Mouse (Mus musculus): Measurements from ENCODE around the gene Vcan. TPM values are rescaled to one million over a fixed set of nuclear protein-coding genes. Genes with fewer than 3 reads are reported as not detected.

Gene Vcan
- polyA plus RNA-seq, 1 experiment from 2014 or later: 5.0 TPM

DNA sequence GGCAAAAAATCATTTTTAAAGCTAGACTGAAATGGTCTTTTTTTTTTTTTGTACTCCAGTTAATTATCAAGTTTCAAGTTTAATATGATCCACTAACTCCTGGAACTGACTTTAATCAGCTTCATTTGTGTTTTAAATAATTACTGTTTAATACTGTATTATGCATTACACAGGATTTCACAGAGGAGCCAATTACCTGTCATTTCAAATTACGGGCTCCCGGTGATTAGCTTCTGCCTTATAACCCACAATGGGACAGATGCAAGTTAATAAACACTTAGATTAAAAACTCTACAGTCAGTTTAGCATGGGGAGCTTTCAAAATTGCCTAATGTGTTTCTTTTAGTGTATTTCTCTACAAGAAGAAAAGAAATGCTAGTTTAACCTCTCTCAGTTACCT is 96.7 kb downstream of the Vcan start:
- Histone ChIP-seq H3K27me3 (replicated peaks; ENCODE audit: control insufficient read depth, insufficient read depth, low read length) (no peaks in the 10 kb centered on the region), H3K9me3 (ENCODE audit: control insufficient read depth) (no peaks in the 10 kb centered on the region), H3K4me3 (ENCODE audit: low read depth, low read length) (no peak overlapping the region), H3K4me1 (replicated peaks; ENCODE audit: control insufficient read depth, insufficient read depth, low read length) (no peaks in the 10 kb centered on the region), H3K36me3 (ENCODE audit: control insufficient read depth, insufficient read depth) (no peaks in the 10 kb centered on the region), H3K4me2 (replicated peaks; ENCODE audit: low read depth) (no peak overlapping the region), H3K27ac (ENCODE audit: low read depth, low read length) (no peak overlapping the region), H3K9ac (ENCODE audit: low read depth, low read length) (no peak overlapping the region)
- 91% methylated on average over 2 of the region's 2 CpGs for WGBS
- TF ChIP-seq CTCF (IDR thresholded peaks at IDR 0.05; ENCODE audit: low read depth): no peak
- ATAC-seq: no peak

DNA sequence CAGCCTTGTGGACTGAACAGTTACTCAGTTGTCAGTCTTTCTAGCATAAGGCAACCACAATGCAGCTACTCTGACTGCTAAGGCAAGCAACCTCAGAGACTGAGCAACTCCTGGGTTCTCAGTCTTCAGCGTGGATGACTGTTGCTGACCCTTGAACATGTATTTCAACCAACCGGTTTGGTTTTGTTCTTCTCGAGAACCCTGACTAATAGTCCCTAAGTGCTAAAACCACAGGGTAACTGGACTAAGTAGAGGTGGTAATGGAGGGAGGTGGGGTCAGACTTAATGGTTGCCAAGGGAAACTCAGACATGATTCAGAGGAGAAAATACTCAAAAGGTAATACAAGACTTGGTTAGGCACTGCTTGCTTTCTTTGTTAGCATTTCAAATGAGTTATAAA is 105.3 kb downstream of the Vcan start:
- Histone ChIP-seq H3K4me2 (replicated peaks; ENCODE audit: low read depth) (no peak overlapping the region), H3K9ac (ENCODE audit: low read depth, low read length) (no peak overlapping the region), H3K9me3 (ENCODE audit: control insufficient read depth) (no peaks in the 10 kb centered on the region), H3K27ac (ENCODE audit: low read depth, low read length) (no peak overlapping the region), H3K36me3 (ENCODE audit: control insufficient read depth, insufficient read depth) (no peaks in the 10 kb centered on the region), H3K4me1 (replicated peaks; ENCODE audit: control insufficient read depth, insufficient read depth, low read length) (no peaks in the 10 kb centered on the region), H3K4me3 (ENCODE audit: low read depth, low read length) (no peak overlapping the region), H3K27me3 (replicated peaks; ENCODE audit: control insufficient read depth, insufficient read depth, low read length) (no peaks in the 10 kb centered on the region)
- WGBS: 81% methylated on average over 3 of the region's 3 CpGs
- TF ChIP-seq CTCF (IDR thresholded peaks at IDR 0.05; ENCODE audit: low read depth): no peak
- ATAC-seq: no peak

GRCm38 (mm10) chr13:89634137-89634683 is 108.1 kb downstream of the Vcan start:
- H3K4me2 ChIP-seq (replicated peaks; ENCODE audit: low read depth): no peak overlapping the region
- H3K4me3 ChIP-seq (ENCODE audit: low read depth, low read length): no peak overlapping the region
- H3K27ac ChIP-seq (ENCODE audit: low read depth, low read length): no peak overlapping the region
- peak; percentile 88 for TF ChIP-seq CTCF (IDR thresholded peaks at IDR 0.05; ENCODE audit: low read depth)
- no peak overlapping the region for H3K9ac ChIP-seq (ENCODE audit: low read depth, low read length)
- WGBS: 30% methylated on average over 4 of the region's 4 CpGs
- H3K4me1 ChIP-seq (replicated peaks; ENCODE audit: control insufficient read depth, insufficient read depth, low read length): no peaks in the 10 kb centered on the region
- ATAC-seq: no peak
- H3K36me3 ChIP-seq (ENCODE audit: control insufficient read depth, insufficient read depth): no peaks in the 10 kb centered on the region
- no peaks in the 10 kb centered on the region for H3K27me3 ChIP-seq (replicated peaks; ENCODE audit: control insufficient read depth, insufficient read depth, low read length)
- no peaks in the 10 kb centered on the region for H3K9me3 ChIP-seq (ENCODE audit: control insufficient read depth)

GRCm38 (mm10) chr13:89619064-89619463 is 123.2 kb downstream of the Vcan start:
- no peak for ATAC-seq
- Histone ChIP-seq H3K4me2 (replicated peaks; ENCODE audit: low read depth) (no peak overlapping the region), H3K9me3 (ENCODE audit: control insufficient read depth) (no peaks in the 10 kb centered on the region), H3K4me3 (ENCODE audit: low read depth, low read length) (no peak overlapping the region), H3K9ac (ENCODE audit: low read depth, low read length) (no peak overlapping the region), H3K36me3 (ENCODE audit: control insufficient read depth, insufficient read depth) (no peaks in the 10 kb centered on the region), H3K27ac (ENCODE audit: low read depth, low read length) (no peak overlapping the region), H3K27me3 (replicated peaks; ENCODE audit: control insufficient read depth, insufficient read depth, low read length) (no peaks in the 10 kb centered on the region), H3K4me1 (replicated peaks; ENCODE audit: control insufficient read depth, insufficient read depth, low read length) (no peaks in the 10 kb centered on the region)
- 80% methylated on average over 3 of the region's 3 CpGs for WGBS
- TF ChIP-seq CTCF (IDR thresholded peaks at IDR 0.05; ENCODE audit: low read depth): peak; percentile 39

DNA sequence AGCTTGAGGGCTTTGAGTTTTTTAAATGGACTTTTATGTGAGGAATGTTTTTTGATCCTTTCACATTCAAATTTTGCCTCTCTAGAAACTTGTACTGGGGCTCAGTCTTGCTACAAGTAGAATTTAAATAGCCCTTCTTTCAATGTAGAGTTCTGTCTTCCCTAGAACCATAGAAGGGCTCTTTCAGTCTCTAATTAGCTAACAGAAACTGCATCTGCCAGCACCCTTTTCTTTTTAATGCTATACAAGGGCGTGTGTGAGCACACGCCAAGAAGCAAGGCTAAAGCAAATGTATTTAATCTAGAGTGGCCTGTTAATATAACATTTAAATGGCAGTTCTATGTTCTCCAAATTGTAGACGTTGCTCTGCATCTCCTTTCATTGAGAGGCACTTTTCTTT is 134.9 kb downstream of the Vcan start:
- H3K27me3 ChIP-seq (replicated peaks; ENCODE audit: control insufficient read depth, insufficient read depth, low read length): no peaks in the 10 kb centered on the region
- no peak overlapping the region for H3K9ac ChIP-seq (ENCODE audit: low read depth, low read length)
- 78% methylated on average over 3 of the region's 3 CpGs for WGBS
- H3K27ac ChIP-seq (ENCODE audit: low read depth, low read length): no peak overlapping the region
- no peak for ATAC-seq
- no peak overlapping the region for H3K4me2 ChIP-seq (replicated peaks; ENCODE audit: low read depth)
- H3K4me3 ChIP-seq (ENCODE audit: low read depth, low read length): no peak overlapping the region
- H3K9me3 ChIP-seq (ENCODE audit: control insufficient read depth): no peaks in the 10 kb centered on the region
- no peaks in the 10 kb centered on the region for H3K4me1 ChIP-seq (replicated peaks; ENCODE audit: control insufficient read depth, insufficient read depth, low read length)
- no peaks in the 10 kb centered on the region for H3K36me3 ChIP-seq (ENCODE audit: control insufficient read depth, insufficient read depth)
- TF ChIP-seq CTCF (IDR thresholded peaks at IDR 0.05; ENCODE audit: low read depth): no peak

Other genes with a start within 250 kb of the Vcan start
- 1.5 and 3.8 TPM in 2 replicates for gene Hapln1, start 202.7 kb downstream of the Vcan start, polyA plus RNA-seq (2015; fragmentation: Nextera tagmentation; extraction: Ambion mirVana)